Mouse (Mus musculus) thymus, postnatal 4 days (tissue): ENCODE measurements around the gene Ugt1a5.
A peak's percentile ranks its signal among the peaks of the same experiment; 100 is the strongest.

Source experiments
- DNase-seq: peaks from one replicate; pipeline ENCODE4 v3.0.0; 2021

Ugt1a5 gene

GRCm38 (mm10) chr1:88245881-88246280, 80.1 kb downstream of the Ugt1a5 start:
- no peak for DNase-seq

DNA sequence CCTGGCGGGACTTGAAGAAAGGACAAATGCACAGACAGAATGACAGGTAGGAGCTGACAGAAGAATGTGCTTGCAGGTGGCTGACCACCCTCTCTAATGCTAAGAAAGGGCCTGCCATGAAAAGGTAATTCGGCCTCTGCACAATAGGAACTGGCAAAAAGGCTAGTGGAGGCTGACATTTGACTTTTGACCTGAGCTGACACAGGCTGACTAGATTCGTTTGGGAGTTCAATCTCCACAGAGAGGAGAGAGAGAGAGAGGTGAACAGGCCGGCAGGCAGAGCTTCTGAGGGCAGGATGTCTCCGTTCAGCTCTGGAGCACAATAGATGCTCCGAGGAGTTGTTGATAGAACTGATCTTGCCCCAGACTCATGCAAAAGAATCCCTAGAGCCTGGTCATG, 80.6 kb downstream of the Ugt1a5 start:
- DNase-seq, result no peak

DNA sequence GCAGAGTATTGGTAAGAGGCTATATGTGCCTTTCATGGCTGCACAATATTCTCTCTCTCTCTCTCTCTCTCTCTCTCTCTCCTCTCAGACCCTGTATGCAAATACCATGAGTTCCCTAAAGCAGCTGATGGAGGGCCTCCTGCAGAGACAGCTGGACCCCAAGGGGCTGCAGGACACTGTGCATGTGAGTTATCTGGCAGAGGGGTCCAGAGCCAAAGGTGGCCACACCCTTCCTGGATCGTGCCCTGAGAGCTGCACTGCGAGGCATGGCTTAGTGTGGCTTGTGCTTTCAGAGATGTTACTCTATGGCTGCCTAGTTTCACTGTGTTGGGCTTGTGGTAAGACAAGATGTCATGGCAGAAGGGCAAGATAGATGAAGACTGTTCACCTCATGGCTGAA, 81.8 kb downstream of the Ugt1a5 start:
- no peak for DNase-seq

DNA sequence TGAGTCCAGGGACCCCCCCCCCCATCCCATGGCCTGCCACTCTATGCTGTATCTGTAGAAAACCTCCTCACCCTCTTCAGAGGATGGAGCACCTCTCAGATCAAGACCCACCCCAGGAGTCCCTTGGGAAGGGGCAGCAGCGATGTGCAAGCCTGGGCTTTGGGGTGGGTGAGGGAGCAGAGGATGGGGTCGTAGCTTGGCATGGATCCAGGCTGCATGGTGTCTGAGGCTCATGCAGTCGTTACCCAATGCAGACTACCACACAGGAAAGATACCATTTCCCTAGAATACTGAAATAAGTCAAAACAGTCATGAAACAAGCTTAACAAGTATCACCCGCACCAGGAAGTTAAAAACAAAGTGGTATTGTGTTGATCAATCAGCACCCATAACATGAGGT, 82.8 kb downstream of the Ugt1a5 start:
- no peak for DNase-seq

- DNase-seq, result no peak
Measured at GRCm38 (mm10) chr1:88249596-88249995, 83.8 kb downstream of the Ugt1a5 start.

- DNase-seq, result no peak
Measured at GRCm38 (mm10) chr1:88250023-88250422, 84.2 kb downstream of the Ugt1a5 start.

DNA sequence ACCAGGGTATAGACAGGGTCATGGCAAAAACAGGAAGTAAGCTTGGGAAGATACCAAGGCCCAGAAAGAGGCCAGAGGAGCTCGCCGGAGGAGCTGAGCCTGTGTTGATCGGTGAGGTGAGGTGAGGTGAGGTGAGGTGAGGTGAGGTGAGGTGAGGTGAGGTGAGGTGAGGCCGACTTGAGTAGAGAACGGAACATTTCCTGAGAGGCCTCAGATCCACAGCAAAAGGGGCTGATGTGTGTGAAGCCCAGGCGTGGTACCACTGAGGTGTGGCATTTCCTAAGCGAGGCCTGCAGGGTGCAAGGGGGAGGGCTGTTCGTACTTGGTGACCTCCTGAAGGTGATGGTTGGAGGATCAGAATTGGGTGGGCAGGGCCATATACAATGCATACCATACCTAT, 87.3 kb downstream of the Ugt1a5 start:
- no peak for DNase-seq

DNA sequence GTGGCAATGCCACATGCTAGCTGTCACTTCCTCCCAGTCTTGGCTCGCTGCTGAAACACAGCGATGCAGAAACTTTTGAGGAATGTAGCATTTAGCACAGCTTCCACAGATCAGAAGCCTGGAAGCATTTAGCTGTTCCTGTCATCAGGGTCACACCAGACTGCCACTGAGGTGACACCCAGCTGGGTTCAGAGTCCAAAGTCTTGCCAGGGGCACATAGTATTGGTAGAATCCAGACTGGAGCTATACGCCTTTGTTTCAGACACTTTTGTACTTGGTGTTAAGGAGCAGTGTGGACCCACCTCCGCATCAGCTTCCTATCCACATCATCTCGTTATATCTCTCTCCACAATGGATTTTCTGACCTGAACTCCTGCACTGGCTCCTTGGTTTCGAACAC, 87.7 kb downstream of the Ugt1a5 start:
- no peak for DNase-seq

DNA sequence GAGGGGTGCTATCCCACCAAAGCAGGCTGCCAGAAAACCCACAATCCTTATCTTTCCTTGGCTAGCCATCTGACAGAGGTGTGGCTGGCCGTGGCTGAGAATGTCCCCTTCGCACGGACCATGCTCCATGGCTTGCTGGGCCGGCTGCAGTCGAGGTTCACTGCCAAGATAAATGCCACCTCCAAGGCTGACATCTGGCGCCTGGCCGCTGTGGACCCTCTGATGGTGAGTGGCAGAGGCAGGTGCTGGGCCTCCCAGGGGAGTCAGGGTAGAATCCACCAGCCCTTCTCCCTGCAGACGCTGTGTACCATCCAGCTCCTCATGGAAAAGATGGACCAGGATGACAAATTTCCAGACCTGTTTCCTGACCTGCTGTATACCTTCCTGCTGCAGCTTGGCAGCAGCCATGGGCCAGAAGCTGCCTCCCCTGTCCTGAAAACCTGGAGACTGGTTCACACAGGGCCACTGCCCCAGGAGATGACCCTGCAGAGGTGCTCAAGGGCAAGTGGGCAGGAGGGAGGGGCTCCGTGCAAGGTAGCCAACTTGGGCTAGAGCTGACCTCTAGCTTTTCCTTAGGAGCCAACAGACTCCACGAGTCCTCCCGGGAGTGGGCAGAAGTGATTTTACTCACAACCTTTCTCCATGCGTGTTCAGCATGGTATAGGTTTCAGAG, 89.1 kb downstream of the Ugt1a5 start:
- no peak for DNase-seq

DNA sequence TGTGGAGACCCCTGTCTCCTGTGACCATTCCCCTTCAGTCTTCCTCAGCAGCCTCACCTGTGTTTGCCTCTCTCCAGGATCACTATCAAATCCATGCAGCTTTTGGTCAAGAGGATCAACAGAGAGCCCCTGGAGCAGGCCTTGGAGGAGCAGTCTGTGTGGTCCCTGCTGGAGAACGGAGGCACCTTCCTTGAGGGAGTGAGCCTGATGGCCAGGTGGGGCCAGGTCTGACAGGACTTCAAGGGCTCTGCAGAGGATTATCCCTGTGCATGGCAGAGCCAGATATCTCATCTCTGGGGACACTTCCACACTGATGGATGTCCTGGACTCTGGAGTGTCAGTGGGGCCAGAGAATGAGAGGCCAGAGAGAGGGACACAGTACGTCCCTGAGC, 89.7 kb downstream of the Ugt1a5 start:
- no peak for DNase-seq

- no peak for DNase-seq
Measured at GRCm38 (mm10) chr1:88255989-88256754, 90.4 kb downstream of the Ugt1a5 start.

GRCm38 (mm10) chr1:88256886-88257663, 91.3 kb downstream of the Ugt1a5 start:
- peak; percentile 23 for DNase-seq

DNA sequence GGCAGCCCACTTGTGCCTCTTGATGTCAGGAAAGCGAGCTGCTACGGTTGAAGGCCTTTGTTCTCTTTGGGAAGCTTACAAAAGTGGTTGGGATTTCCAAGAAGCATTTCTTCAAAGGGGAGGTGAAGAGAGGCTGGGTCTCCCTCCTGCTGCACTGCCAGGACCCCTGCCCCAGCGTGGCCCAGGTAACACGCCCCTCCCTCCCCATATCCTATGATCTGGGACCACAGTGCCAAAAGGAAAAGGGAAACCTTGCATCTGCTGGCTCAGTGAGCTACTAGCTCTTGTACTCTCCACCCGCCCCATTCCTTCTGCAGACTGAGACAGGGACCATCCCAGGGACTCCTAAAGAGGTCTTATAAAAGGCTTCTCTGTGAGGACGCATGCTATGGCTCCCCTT, 91.9 kb downstream of the Ugt1a5 start:
- DNase-seq, result peak; percentile 28

- DNase-seq, result peak; percentile 23
Measured at GRCm38 (mm10) chr1:88258361-88258760, 92.5 kb downstream of the Ugt1a5 start.

- DNase-seq, result peak; percentile 39
Measured at GRCm38 (mm10) chr1:88258881-88259642, 93.2 kb downstream of the Ugt1a5 start.

DNA sequence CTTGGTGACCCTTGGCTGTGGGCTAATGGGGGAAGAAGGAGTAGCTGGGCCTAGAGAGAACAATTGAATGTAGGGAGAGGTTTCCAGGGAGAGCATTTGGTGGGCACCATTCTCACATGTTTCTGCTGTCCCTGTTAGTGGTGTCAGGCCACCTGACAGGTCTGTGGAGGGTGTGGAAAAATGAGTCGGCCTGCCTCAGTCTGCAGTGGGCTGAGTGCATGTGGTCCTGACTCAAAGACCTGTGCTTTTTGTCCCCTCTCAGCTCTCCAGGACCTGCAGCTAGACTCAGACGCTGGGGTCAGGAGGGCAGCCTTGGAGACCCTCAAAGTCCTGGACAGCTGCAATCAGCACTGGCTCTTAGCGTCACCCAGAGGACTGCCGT, 93.8 kb downstream of the Ugt1a5 start:
- DNase-seq, result peak; percentile 30

DNA sequence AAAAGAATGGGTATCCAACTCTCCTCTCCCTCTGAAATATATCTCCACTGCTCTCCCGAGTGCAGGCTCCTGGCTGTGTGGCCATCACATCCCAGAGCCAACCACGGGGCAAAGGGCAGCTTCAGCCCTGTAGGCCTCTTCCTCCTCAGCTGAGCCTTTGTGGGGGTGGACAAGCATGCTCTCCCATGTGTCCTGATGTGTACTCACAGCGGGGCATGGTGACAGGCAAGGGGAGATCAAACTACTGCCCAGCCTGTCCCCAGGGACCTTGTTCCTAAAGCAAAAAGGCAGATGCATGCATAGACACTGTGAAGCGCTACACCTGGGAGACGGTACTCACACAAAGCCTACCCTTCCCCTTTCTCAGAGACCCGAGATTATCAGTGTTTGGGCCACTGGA, 94.3 kb downstream of the Ugt1a5 start:
- DNase-seq, result peak; percentile 38

- peak; percentile 22 for DNase-seq
Measured at GRCm38 (mm10) chr1:88260604-88261377, 95.0 kb downstream of the Ugt1a5 start.

- DNase-seq, result peak; percentile 28
Measured at GRCm38 (mm10) chr1:88261706-88262105, 95.9 kb downstream of the Ugt1a5 start.

DNA sequence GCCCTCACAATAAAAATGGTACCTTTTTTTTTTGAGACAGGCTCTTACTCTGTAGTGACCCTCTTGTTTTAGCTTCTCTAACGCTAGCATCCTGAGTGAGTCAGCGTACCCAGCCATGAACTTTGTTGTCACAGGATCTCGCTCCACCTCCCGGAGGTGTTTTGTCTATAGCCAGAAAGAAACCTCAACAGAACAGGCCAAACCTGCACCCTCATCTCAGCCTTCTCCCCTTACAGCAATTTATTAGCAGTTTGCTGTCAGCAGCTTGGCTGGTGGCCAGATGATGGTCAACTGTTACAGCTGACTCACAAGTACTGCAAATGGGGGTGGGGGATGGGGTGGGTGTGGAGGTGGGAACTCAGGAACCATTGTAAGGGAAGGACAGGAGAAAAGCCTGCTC, 96.4 kb downstream of the Ugt1a5 start:
- peak; percentile 45 for DNase-seq

DNA sequence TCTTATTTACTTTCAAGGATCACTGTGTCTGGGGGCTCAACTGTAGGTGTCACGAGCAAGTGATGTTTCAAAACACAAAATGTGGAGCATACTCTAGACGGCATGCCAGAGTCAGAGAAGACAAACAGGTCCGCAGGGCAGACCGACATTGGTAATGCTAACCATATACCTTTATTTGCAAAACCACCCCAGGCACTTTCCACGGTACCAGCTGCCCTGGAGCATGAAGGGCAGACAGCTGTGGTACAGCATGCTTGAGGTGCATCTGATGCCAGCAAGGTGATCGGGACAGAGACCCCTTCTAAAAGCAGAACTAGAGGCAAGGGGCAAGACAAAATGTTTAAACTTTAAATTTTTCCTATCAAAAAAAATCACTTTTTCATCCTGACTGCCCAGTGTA, 97.1 kb downstream of the Ugt1a5 start:
- peak; percentile 26 for DNase-seq

DNA sequence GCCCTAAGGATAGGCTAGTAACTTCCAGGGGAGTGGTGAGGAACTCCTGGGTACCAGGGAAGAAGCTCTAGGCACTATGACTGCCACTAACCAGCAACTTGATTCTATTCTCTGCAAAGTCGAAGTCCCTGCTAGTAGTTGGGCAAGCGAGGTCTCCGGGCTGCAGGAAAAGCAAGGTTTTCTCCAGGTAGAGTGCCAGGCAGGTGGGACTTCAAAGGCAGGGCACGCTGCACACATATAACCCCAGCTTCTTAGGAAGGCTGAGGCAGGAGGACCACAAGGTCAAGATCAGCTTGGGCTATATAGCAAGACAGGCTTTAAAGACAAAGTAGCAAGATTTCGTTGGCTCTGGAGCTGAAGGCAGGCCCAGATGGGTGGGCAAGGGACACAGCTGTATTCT, 98.0 kb downstream of the Ugt1a5 start:
- peak; percentile 18 for DNase-seq
